Mouse (Mus musculus) brown adipose tissue, adult 24 weeks (tissue): ENCODE measurements around the gene Clint1. TPM values are rescaled to one million over a fixed set of nuclear protein-coding genes. Genes with fewer than 3 reads are reported as not detected.

Experiments
- H3K27ac ChIP-seq: fragments of 200-500 bp; replicated peaks from 2 replicates; pipeline ENCODE4 v1.5.1; 2012; ENCODE audit warnings: low read depth, mild to moderate bottlenecking, low read length
- H3K4me1 ChIP-seq: fragments of 200-500 bp; 2 replicates; pipeline ENCODE4 v1.6.1; 2012; ENCODE audit warnings: low read length, mixed read lengths; ENCODE audit not compliant: control insufficient read depth, insufficient read depth, insufficient read length
- H3K4me3 ChIP-seq: fragments of 200-500 bp; 2 replicates; pipeline ENCODE4 v1.5.1; 2012; ENCODE audit warnings: low read depth, mild to moderate bottlenecking, low read length, moderate library complexity; ENCODE audit not compliant: insufficient read depth
- polyA plus RNA-seq: library from polyadenylated mRNA; stranded (reverse); fragments of >200 nt; gene quantifications from 2 replicates; pipeline ENCODE4 v1.2.4, GENCODE M21; 2012; ENCODE audit not compliant: missing spikeins, insufficient read depth, insufficient read length

Clint1 gene
- polyA plus RNA-seq, 1 experiment = 24.7 TPM

DNA sequence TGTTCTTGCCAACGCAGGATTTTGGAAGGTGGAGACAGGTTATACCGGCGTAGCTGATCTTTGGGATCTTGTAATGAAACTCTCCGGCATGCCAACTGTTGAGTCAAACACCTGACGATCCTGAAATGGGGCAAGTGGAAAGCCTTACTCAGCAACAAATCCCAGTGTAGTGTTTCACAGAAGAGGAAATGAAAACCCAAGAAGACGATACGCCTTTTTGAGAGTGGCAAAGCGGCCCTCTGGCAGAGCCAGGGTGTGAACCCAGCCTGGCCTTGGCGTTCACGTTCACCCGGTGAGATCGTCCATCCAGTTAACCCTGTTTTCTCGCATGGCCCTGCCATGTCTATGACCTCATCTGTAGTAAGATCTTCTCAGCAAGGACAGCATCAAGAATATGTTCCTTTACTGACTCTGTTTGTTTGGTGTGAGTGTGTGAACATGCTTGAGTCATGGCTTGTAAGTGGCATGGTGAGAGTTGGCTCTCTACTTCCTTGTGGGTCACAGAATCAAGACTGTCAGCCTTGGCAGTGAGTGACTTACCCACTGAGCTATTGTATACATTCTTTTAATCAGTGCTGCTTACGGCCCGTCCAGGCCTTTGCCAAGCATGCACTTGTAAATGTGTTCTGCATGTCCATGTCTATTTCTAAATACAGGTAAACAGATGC is 20.2 kb upstream of the Clint1 start:
- Histone ChIP-seq H3K4me1 (no peaks in the 10 kb centered on the region), H3K27ac (no peak overlapping the region), H3K4me3 (no peak overlapping the region)

DNA sequence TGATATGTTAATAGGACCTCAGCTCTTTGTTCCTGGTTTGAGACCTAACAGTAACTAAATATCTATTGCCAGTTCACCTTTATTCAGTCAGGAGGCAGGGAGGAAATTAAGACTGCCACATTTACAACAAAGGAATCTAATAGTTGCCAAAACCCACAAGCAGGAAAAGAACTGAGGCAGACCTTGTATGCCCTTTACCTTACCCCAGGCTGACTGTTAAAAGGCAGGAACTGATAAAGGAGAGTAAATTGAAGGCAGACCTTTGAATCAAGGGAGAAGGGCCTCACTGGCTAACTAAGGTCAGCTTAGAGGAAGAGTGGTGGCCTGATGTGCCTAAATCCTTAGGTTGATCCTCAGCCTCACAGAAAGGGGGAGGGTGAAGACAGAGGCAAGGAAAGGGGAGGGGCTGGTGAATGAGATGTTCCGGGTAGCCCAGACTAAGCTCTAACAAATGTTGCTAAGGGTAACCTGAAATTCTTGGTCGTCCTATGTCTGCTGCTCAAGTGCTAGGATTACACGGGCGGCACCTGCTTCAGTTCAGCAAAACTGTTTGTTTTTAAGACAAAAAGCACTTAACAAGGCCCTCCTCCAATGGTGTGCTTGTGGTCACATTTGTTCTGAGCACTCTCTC is 16.1 kb upstream of the Clint1 start:
- Histone ChIP-seq H3K27ac (no peak overlapping the region), H3K4me3 (no peak overlapping the region), H3K4me1 (no peaks in the 10 kb centered on the region)

DNA sequence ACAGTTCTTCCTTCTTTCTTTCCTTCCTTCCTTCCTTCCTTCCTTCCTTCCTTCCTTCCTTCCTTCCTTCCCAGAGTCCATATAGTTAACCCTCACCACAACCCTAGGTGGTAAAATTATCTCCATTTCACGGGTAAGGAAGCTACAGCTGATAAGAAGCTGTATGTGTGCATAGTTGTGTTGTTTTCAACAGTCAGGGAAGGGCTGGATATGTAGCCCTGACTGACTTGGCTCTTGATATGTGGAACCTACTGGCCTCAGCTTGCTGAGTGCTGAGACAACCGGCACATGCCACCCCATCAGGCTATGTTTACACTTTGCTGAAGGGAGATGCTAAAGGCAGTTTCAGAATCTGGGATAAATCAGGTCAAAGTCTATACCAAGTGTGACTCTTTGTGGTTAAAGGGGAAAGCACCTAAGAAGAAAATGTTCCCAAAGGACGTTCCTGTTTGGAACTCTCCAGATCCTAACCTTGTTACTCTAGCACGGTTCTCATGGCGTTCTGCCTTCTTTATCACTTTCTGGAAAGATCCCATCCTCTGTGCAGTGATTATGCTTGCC is 14.5 kb upstream of the Clint1 start:
- no peaks in the 10 kb centered on the region for H3K4me1 ChIP-seq
- no peak overlapping the region for H3K27ac ChIP-seq
- no peak overlapping the region for H3K4me3 ChIP-seq

DNA sequence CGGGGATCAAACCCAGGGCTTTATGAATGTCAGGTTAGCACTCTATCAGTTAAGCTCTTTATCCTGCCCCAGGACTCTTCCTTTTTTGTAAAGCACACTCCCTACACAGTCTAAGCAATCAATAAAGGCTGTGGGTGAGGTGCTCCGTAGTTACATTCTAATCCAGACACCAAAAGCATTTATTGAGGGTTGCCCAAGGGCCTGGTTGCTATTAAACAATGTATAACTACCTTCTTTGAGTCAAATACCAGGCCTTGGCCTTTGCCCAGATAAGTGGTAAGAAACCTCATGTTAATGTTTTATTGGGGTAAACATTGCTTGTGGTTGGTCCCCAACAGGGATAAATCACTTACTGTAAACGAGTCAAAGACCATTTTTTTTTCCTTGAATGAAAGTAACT is 13.4 kb upstream of the Clint1 start:
- no peak overlapping the region for H3K4me3 ChIP-seq
- no peak overlapping the region for H3K27ac ChIP-seq
- no peaks in the 10 kb centered on the region for H3K4me1 ChIP-seq

DNA sequence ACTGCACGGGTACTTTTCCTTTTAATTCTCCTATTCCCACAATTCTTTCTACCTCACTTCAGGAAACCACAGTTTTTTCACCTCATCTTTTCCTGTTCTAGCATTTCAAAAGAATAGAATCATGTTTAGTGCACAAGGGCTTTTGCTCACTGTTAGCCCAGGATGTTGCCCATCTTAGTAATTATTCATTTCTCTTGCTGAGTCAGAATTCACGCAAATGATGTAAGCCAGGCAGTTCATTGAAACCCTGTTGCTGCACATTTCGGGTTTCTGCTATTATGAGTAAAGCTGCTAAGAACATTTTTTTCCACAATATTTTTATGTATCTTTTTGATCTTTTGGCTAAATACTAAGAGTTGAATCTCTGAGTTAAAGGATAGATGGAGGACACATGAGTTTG is 11.5 kb upstream of the Clint1 start:
- H3K4me1 ChIP-seq = no peaks in the 10 kb centered on the region
- H3K27ac ChIP-seq = no peak overlapping the region
- no peak overlapping the region for H3K4me3 ChIP-seq

DNA sequence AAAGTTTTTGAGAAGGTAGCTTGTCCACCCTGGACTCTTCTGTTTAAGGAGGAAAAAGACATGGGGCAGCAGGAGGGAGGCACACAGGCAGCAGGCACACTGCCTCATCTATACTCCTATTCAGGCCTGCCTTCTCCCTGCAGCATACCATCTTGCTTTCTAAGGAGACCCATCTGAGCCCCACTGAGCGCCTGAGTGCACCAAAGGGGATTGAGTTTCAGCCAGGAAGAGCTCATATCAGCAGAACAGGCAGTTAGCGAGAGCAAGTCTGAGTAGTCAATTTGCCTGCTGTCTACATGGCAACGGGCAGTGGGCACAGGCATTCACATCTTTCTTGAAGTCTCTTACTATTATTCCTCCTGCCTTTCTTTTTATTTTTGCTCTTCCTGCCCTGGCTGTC is 5.8 kb upstream of the Clint1 start:
- no peak overlapping the region for H3K4me3 ChIP-seq

DNA sequence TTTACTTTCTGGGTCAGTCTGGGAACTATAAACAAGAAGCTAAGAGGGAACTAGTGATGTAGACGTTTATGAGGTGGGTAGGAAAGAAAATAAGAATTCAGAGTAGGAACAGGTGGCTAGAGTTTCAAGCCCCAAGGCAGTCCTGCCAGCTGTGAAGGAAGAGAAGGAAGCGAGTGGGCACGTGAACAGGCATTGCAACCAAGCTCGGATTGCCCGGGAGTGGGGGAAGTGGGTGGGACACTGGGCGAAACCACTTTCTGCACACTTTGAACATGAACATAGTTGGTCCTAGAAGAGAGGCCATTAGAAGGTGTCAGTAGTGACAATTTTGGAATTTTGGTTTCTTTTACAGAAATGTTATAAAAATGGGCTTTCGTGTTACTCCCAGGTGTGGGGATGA is 4.3 kb upstream of the Clint1 start:
- Histone ChIP-seq H3K4me3 (no peak overlapping the region), H3K27ac (no peak overlapping the region), H3K4me1 (no peaks in the 10 kb centered on the region)

More for the DNA sequence above, 5.8 kb upstream of the Clint1 start:
- Histone ChIP-seq H3K27ac (no peak overlapping the region), H3K4me1 (no peaks in the 10 kb centered on the region)

DNA sequence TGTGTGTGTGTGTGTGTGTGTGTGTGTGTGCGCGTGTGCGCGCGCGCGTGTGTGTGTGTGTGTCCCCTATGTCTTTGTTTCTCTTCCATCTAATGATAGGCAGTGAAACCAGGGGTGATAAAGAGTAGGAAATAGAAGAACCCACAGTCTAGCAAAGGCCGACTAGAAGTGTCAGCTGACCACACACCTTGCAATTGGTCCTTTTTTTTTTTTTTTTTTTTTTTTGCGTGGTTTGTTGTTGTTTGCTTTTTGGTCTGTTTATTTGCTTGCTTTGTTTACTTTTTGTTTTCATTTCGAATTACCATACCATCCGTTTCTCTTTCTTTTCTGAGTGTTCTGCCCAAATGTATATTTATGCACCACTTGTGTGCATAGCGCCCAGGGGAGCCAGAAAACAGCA is 3.6 kb upstream of the Clint1 start:
- no peak overlapping the region for H3K4me3 ChIP-seq
- no peak overlapping the region for H3K27ac ChIP-seq
- peaks cover 3% of the 10 kb centered on the region; the same call in 1 of the 2 replicates for H3K4me1 ChIP-seq

DNA sequence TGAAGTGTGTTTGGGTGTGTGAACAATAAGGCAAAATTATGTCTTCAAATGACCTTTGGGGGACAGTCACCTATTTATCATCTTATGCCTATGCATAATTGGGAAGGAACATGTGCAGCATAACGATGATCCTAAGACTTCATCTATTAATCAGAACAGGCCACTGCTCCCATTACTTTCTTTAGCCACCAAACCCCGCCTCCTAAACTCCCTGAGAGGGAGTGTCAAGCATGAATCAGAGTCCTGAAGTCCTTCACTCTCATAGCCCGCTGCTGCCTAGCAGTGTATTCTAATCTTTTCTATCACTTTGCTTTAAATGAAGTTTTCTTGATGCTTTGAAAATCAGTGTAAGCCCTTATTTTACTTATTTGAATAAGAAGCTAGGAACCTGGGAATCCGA is 2.6 kb upstream of the Clint1 start:
- Histone ChIP-seq H3K4me1 (peaks cover 3% of the 10 kb centered on the region; the same call in 1 of the 2 replicates), H3K4me3 (no peak overlapping the region), H3K27ac (no peak overlapping the region)

DNA sequence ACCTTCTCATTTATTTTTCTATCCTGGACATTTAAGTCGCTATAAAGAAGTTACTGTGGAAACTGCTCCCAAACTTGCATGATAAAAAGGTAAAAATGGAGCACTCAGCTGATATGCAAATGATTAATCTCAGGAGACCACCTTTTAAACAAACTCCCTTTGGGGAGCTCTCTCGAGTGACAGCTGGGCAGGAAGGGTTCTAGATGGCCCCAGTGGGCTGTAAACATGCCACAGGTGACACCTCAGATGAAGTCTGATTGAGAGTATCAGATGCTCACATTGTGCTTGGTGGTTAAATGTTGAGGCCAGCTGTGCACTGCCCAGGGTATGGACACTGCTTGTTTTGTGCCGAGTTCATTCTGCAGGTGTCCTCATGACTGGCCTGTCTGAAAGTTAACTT is 2.0 kb upstream of the Clint1 start:
- Histone ChIP-seq H3K27ac (no peak overlapping the region), H3K4me1 (peaks cover 5% of the 10 kb centered on the region), H3K4me3 (no peak overlapping the region)

DNA sequence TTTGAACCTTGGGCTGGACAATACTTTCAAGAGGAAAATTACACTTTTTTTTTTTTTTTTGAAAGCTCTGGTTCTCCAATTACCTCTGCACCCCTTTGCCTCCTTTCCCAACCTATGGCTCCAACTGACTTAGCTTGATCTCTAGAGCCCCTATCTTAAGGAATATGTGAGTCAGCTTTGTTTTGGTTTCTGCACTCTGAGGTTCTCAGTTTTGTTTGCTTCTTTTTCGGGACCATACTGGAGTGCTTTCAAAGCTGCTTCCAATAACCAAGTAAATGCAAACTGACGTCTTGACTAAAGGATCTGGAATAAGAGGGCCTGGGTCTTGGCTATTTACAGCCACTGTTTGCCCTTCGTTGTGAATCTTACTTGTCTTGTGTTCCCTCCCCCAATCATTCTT is 1.5 kb upstream of the Clint1 start:
- Histone ChIP-seq H3K27ac (no peak overlapping the region), H3K4me3 (no peak overlapping the region)

DNA sequence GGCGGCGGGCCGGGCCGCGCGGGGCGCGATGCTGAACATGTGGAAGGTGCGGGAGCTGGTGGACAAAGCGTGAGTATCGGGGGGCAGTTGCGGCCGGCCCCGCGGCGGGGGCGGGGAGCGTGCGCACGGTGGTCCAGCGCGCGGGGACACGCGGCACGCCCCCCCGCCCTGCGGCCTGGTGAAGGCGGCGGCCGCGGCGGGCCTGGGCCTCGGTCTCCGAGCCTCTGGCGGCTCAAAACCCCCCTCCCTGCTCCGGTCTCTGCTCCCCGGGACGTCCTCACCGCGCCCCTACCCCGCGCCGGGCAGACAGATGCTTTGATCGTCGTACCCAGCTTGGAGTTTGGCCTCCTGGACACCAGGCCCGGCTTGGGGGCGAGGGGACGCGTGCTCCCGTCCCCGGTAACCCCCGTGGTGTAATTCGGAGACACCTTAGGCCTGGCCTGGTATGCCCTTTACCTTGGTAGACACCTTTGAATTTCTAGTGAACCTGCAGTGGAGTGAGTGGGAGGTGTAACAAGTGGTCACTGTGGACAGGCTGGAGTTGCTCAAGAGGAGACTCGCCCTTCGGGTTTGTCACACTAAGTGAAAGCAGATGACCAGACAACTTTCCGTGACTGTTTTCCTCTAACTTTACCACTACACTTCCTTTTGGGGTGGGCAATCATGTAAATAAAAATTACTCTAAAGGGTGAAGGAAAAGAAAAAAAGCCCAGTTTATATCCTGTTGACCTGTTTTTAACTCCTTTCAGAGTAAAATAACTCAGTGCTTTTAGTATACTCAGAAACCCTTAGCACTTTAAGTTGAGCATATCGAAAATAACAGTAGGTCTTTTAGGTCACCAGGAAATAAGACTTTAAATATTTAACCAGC is 508 bp downstream of the Clint1 start:
- Histone ChIP-seq H3K27ac (peak overlapping the region; percentile 49), H3K4me3 (peak overlapping the region; percentile 92)

More for the DNA sequence above, 1.5 kb upstream of the Clint1 start:
- peaks cover 5% of the 10 kb centered on the region for H3K4me1 ChIP-seq

DNA sequence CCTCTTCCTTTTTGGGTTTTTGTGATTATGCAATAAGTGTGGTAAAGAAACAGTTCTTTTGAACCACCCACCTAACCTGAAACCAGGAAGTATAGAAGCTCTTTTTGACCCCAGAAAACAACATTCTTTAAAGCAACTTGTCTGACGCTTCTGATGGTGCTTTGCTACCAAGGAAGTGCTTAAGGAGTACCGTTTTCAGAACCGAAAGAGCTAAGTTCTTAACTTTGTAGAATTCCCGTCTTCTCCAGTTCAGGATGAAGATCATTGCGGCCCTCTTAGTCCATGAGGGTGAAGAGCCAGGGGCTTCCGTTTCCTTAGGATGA is 1.1 kb downstream of the Clint1 start:
- Histone ChIP-seq H3K4me1 (peaks cover 11% of the 10 kb centered on the region), H3K4me3 (peak overlapping the region; percentile 30; the same call in 1 of the 2 replicates), H3K27ac (peak overlapping the region; percentile 10; the same call in 1 of the 2 replicates)

More for the DNA sequence above, 508 bp downstream of the Clint1 start:
- H3K4me1 ChIP-seq = peaks cover 11% of the 10 kb centered on the region

DNA sequence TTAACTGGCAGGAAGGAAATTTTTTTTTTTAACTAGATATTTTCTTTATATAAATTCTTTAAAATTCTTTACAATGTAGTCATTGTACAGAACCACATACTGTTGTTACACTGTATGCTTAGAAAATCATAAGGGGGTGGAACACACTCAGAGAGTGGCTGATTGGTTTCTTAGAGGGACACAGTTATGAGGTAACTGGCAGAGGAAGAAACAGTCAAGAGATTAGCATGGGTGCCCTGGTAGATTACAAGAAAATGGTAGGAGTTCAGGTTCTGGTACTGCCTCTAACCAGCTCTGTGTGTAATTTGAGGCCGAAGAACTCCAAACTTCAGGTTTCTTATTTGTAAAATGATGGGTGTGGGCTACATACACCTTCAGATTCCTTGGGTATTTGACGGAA is 2.1 kb downstream of the Clint1 start:
- Histone ChIP-seq H3K4me3 (no peak overlapping the region), H3K27ac (no peak overlapping the region), H3K4me1 (peaks cover 11% of the 10 kb centered on the region)

DNA sequence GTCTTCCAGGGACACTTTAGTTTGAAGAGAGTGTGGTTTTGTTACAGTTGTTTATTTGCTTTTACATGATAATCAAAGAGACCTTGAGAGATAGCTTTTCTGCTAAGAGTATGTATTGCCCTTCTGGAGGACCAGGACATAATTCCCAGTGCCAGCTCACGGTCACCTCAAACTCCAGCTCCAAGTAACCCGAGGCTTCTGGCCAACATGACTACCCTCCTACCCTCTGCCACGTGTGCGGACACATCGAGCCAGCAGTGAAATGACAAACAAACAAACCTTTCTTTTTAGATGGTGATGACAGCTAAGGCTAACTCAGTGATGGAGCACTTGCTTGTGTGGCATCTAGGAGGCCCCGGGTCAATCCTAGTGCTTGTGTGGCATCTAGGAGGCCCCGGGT is 2.5 kb downstream of the Clint1 start:
- Histone ChIP-seq H3K27ac (no peak overlapping the region), H3K4me1 (peaks cover 11% of the 10 kb centered on the region), H3K4me3 (no peak overlapping the region)
